Mouse (Mus musculus) small intestine, adult 2 months (tissue): ENCODE measurements around the gene Glra4. TPM values are rescaled to one million over a fixed set of nuclear protein-coding genes. Genes with fewer than 3 reads are reported as not detected.

Experiments
- H3K27ac ChIP-seq: fragments of 200-500 bp; 2 replicates; pipeline ENCODE4 v1.5.1; 2012; ENCODE audit warnings: low read depth, low read length, control low read depth, inconsistent platforms; ENCODE audit not compliant: insufficient read depth
- H3K27me3 ChIP-seq: fragments of 200-500 bp; 2 replicates; pipeline ENCODE4 v1.6.1; 2012; ENCODE audit warnings: mild to moderate bottlenecking, moderate library complexity, low read length, inconsistent platforms; ENCODE audit not compliant: control insufficient read depth, insufficient read depth
- H3K36me3 ChIP-seq: fragments of 200-500 bp; 2 replicates; pipeline ENCODE4 v1.6.1; 2012; ENCODE audit warnings: mild to moderate bottlenecking, low read length, control low read depth, inconsistent platforms; ENCODE audit not compliant: control insufficient read depth, insufficient read depth
- H3K4me1 ChIP-seq: fragments of 200-500 bp; 2 replicates; pipeline ENCODE4 v1.6.1; 2012; ENCODE audit warnings: low read length, inconsistent platforms, mixed read lengths; ENCODE audit not compliant: control insufficient read depth, insufficient read depth, insufficient read length
- H3K4me3 ChIP-seq: fragments of 200-500 bp; 2 replicates; pipeline ENCODE4 v1.5.1; 2012; ENCODE audit warnings: low read depth, mild to moderate bottlenecking, control low read depth, inconsistent platforms, low read length, moderate library complexity
- CTCF ChIP-seq: fragments of 200-500 bp; IDR thresholded peaks from 2 replicates; pipeline ENCODE4 v1.5.1; 2012; ENCODE audit warnings: low read depth, mild to moderate bottlenecking, control low read depth, inconsistent platforms, low read length, moderate library complexity, mixed read lengths; ENCODE audit not compliant: insufficient replicate concordance, insufficient read length; ENCODE audit errors: extremely low read depth
- POLR2A ChIP-seq: fragments of 200-500 bp; IDR thresholded peaks from 2 replicates; pipeline ENCODE4 v1.6.1; 2012; ENCODE audit warnings: low read depth, mild to moderate bottlenecking, control low read depth, inconsistent platforms, low read length, moderate library complexity
- WGBS: fragments of 180-500 bp; shearing (Covaris S2); methylation state at CpG from one replicate; pipeline ENCODE4 v1.1.7; 2018; 5-methylcytosine and 5-hydroxymethylcytosine counted together
- polyA plus RNA-seq: library from polyadenylated mRNA; depleted of rRNA; stranded (reverse); fragments of >200 nt; gene quantifications from 2 replicates; pipeline ENCODE4 v1.2.3, GENCODE M21; 2012

The Glra4 gene
- polyA plus RNA-seq, 1 experiment, result not detected

GRCm38 (mm10) chrX:136779262-136779661 is 679 bp downstream of the Glra4 start:
- WGBS, result 57% methylated on average over 2 of the region's 2 CpGs
- TF ChIP-seq CTCF, result no peak
- no peak for TF ChIP-seq POLR2A
- H3K36me3 ChIP-seq, result no peaks in the 10 kb centered on the region
- no peaks in the 10 kb centered on the region for H3K27me3 ChIP-seq
- H3K4me3 ChIP-seq, result no peak overlapping the region
- H3K27ac ChIP-seq, result no peak overlapping the region
- no peaks in the 10 kb centered on the region for H3K4me1 ChIP-seq

- Histone ChIP-seq H3K36me3 (no peaks in the 10 kb centered on the region), H3K27ac (no peak overlapping the region), H3K4me3 (no peak overlapping the region), H3K4me1 (no peaks in the 10 kb centered on the region), H3K27me3 (no peaks in the 10 kb centered on the region)
- WGBS, result 83% methylated on average over 3 of the region's 3 CpGs
- TF ChIP-seq CTCF, result no peak
- TF ChIP-seq POLR2A, result no peak
These were observed 1.9 kb downstream of the Glra4 start for GRCm38 (mm10) chrX:136778046-136778445.

GRCm38 (mm10) chrX:136773035-136773434 is 6.9 kb downstream of the Glra4 start:
- no peak overlapping the region for H3K27ac ChIP-seq
- no peak overlapping the region for H3K4me3 ChIP-seq
- no peaks in the 10 kb centered on the region for H3K36me3 ChIP-seq
- 55% methylated on average over 1 of the region's 1 CpGs for WGBS
- no peaks in the 10 kb centered on the region for H3K4me1 ChIP-seq
- H3K27me3 ChIP-seq, result no peaks in the 10 kb centered on the region
- no peak for TF ChIP-seq POLR2A
- TF ChIP-seq CTCF, result no peak

GRCm38 (mm10) chrX:136761103-136762074 is 18.6 kb downstream of the Glra4 start:
- 65% methylated on average over 11 of the region's 11 CpGs for WGBS
- TF ChIP-seq POLR2A (no peak), CTCF (peak; percentile 46; the same call in 1 of the 2 replicates)
- H3K27me3 ChIP-seq, result no peaks in the 10 kb centered on the region
- H3K4me3 ChIP-seq, result no peak overlapping the region
- no peak overlapping the region for H3K27ac ChIP-seq
- H3K36me3 ChIP-seq, result peaks cover 1% of the 10 kb centered on the region; the same call in 1 of the 2 replicates
- no peaks in the 10 kb centered on the region for H3K4me1 ChIP-seq

GRCm38 (mm10) chrX:136755464-136755863 is 24.5 kb downstream of the Glra4 start:
- no peaks in the 10 kb centered on the region for H3K36me3 ChIP-seq
- no peaks in the 10 kb centered on the region for H3K27me3 ChIP-seq
- H3K4me1 ChIP-seq, result no peaks in the 10 kb centered on the region
- no peak overlapping the region for H3K4me3 ChIP-seq
- 93% methylated on average over 3 of the region's 3 CpGs for WGBS
- TF ChIP-seq POLR2A (no peak), CTCF (no peak)
- H3K27ac ChIP-seq, result no peak overlapping the region

GRCm38 (mm10) chrX:136749329-136749728 is 30.6 kb downstream of the Glra4 start:
- no peak overlapping the region for H3K27ac ChIP-seq
- H3K27me3 ChIP-seq, result no peaks in the 10 kb centered on the region
- no peaks in the 10 kb centered on the region for H3K4me1 ChIP-seq
- WGBS, result 76% methylated on average over 4 of the region's 4 CpGs
- H3K36me3 ChIP-seq, result peaks cover 1% of the 10 kb centered on the region; the same call in 1 of the 2 replicates
- H3K4me3 ChIP-seq, result no peak overlapping the region
- no peak for TF ChIP-seq CTCF
- no peak for TF ChIP-seq POLR2A

GRCm38 (mm10) chrX:136744663-136745062 is 35.3 kb downstream of the Glra4 start:
- TF ChIP-seq POLR2A (no peak), CTCF (no peak)
- Histone ChIP-seq H3K27me3 (no peaks in the 10 kb centered on the region), H3K36me3 (peaks cover 1% of the 10 kb centered on the region; the same call in 1 of the 2 replicates), H3K4me1 (no peaks in the 10 kb centered on the region), H3K4me3 (no peak overlapping the region), H3K27ac (no peak overlapping the region)
- WGBS, result 44% methylated on average over 8 of the region's 8 CpGs
